Mouse (Mus musculus): Measurements from ENCODE around the gene Tspo2. TPM values are rescaled to one million over a fixed set of nuclear protein-coding genes. Genes with fewer than 3 reads are reported as not detected.

Gene Tspo2
- polyA plus RNA-seq (2014; fragmentation: Illumina TruSeq; extraction: RNeasy Lipid Tissue Mini Kit (QIAGEN cat#74804); ENCODE audit: low replicate concordance), result 0.11 TPM

DNA sequence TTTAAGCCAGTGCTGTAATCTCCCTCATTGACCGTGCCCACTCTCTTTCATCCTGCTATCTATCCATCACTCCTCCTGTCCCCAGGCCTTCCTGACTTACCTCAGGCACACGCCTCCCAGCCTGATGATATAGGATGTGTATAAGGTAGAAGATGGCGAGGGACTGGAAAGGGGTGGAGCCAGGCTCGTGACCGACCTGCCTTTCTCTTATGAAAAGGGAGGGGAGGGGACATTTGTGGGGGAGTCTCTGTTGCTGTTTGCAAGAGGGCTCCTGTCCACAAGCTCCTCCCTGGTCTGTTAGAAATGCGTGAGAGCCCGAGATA is at the start of gene Tspo2:
Gene Tspo2, minus strand, starts transcription at position 170 of the 323 bp plus-strand sequence.

DNA sequence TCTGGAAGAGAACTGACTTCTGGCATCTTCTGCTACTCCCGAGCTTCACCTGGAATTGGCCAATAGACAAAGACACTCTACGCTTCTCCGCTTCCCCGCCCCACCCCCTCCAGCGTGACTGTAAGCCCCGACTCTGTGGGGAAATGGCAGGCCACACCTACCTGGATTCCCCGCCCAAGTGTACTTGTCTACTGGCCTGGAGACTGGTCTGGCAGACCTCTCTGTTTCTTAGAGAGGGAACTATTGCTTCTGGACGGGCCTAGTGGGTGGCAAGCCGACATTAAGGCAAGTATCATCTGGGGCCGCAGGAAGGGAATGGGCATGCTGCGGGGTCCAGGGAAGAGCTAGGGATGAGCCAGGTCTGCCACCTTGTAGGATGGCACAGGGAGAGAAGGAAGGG is 3.4 kb upstream of the Tspo2 start, which contains the start of gene Unc5cl:
Gene Unc5cl, plus strand, starts transcription at position 214 of the 400 bp plus-strand sequence.

DNA sequence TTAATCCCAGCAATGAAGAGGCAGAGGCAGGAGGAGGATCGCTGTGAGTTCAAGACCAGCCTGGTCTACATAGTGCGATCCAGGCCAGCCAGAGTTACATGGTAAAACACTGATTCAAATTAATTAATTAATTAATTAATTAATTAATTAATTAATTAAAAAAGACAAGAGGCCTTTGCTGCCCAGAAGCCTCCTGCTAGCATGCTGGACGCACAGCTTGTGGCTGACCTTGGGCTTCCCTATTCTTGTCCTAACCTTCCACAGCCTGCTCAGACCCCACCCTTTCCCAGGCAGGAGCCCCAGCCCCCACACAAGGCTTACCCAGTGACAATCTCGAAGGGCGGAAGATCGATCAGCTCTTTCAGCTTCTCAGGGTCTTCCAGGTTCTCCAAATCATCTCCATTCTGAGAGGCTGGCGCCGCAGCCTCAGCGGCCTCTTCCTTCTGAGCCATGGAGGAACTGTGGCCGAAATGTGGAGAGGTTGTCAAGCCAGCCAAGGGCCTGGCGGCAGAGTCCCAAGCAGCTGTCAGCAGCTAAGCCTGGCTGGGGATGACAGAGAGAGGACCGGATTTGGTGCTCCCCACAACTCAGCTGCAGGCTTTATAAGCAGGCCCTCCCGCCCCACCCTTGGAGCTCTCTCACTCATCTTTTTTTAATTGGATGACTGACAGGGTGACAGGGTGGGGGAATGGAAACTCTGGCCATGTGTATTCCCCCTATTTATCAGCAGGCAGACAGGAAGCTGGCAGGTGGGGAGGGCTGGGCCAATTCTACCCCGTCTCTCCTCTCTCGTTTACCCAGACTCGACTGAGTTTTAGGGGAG is 19.0 kb downstream of the Tspo2 start, which contains the start of gene Apobec2:
Gene Apobec2, minus strand, starts transcription at position 773 of the 823 bp plus-strand sequence.

DNA sequence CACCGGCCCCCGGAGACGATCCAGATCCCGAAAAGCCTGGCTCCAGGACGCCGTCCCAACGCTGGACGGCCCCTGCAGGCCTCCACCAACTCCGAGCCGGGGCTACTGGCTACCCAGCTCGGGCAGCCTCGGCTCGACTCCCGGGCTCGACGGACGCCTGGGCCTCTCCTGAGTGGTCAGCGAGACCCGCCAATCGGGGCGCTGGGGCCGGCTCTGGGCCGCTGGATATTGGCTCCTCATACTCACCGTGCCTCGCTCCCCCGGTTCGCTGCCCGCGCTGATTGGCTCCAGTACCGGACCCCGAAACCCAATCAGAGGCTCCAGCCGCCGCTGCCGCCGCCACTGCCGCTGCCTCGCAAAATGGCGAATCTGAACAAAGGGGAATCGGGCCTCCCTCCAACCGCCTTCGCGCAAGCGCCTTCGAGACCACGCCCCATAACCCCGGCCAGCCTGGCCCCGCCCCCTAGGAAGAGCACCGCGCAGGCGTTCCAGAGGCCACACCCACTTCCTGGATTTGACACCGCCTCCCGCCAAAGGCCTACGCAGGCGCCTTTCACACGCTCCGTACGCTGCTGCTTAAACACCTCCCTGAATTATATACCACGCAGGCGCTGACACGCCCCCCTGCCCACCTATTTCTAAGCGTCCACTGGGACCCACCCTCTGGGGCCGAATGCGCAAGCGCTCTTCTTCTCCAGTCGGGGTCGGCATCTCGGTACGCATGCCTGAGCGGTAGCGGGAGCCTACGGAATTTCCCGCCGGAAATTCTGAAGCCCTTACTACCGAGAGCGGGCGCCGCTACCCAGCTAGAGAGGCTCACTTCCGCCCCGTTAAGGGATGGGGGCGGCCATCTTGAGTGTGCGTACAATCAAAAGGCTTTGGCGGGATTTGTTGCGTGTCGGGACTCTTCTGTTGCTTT is 41.7 kb downstream of the Tspo2 start, which contains the start of the genes Nfya and Oard1:
Gene Nfya, minus strand, starts transcription at position 527 of the 919 bp plus-strand sequence.
Gene Oard1, plus strand, starts transcription at position 635 of the 919 bp plus-strand sequence.

Other genes starting within 250 kb of the Tspo2 start
- gene Trem1, start 218.8 kb downstream of the Tspo2 start, polyA plus RNA-seq (2014; fragmentation: Illumina TruSeq; extraction: RNeasy Lipid Tissue Mini Kit (QIAGEN cat#74804); ENCODE audit: low replicate concordance), result 0.67 TPM
- gene Trem3, start 203.7 kb downstream of the Tspo2 start, polyA plus RNA-seq (2014; fragmentation: Illumina TruSeq; extraction: RNeasy Lipid Tissue Mini Kit (QIAGEN cat#74804); ENCODE audit: low replicate concordance), result not detected
- gene Treml4, start 187.2 kb downstream of the Tspo2 start, polyA plus RNA-seq (2014; fragmentation: Illumina TruSeq; extraction: RNeasy Lipid Tissue Mini Kit (QIAGEN cat#74804); ENCODE audit: low replicate concordance), result 1.5 TPM
- gene Treml2, start 152.0 kb downstream of the Tspo2 start, polyA plus RNA-seq (2014; fragmentation: Illumina TruSeq; extraction: RNeasy Lipid Tissue Mini Kit (QIAGEN cat#74804); ENCODE audit: low replicate concordance), result 0.37 TPM
- 0.15 TPM for gene B430306N03Rik, start 135.4 kb downstream of the Tspo2 start, polyA plus RNA-seq (2014; fragmentation: Illumina TruSeq; extraction: RNeasy Lipid Tissue Mini Kit (QIAGEN cat#74804); ENCODE audit: low replicate concordance)
- gene Trem2, start 105.1 kb downstream of the Tspo2 start, polyA plus RNA-seq (2014; fragmentation: Illumina TruSeq; extraction: RNeasy Lipid Tissue Mini Kit (QIAGEN cat#74804); ENCODE audit: low replicate concordance), result not detected
- gene Treml1, start 91.6 kb downstream of the Tspo2 start, polyA plus RNA-seq (2014; fragmentation: Illumina TruSeq; extraction: RNeasy Lipid Tissue Mini Kit (QIAGEN cat#74804); ENCODE audit: low replicate concordance), result not detected
- gene Nfya, start 41.6 kb downstream of the Tspo2 start, polyA plus RNA-seq (2014; fragmentation: Illumina TruSeq; extraction: RNeasy Lipid Tissue Mini Kit (QIAGEN cat#74804); ENCODE audit: low replicate concordance), result 17.0 TPM
- 65.4 TPM for gene Oard1, start 41.5 kb downstream of the Tspo2 start, polyA plus RNA-seq (2014; fragmentation: Illumina TruSeq; extraction: RNeasy Lipid Tissue Mini Kit (QIAGEN cat#74804); ENCODE audit: low replicate concordance)
- 0.59 TPM for gene Apobec2, start 18.6 kb downstream of the Tspo2 start, polyA plus RNA-seq (2014; fragmentation: Illumina TruSeq; extraction: RNeasy Lipid Tissue Mini Kit (QIAGEN cat#74804); ENCODE audit: low replicate concordance)
- gene Unc5cl, start 3.4 kb upstream of the Tspo2 start, polyA plus RNA-seq (2014; fragmentation: Illumina TruSeq; extraction: RNeasy Lipid Tissue Mini Kit (QIAGEN cat#74804); ENCODE audit: low replicate concordance), result 30.1 TPM

Measured in small intestine, adult 10 weeks (tissue).